Mouse (Mus musculus): ENCODE results near the gene Ptpn5.

Gene Ptpn5

DNA sequence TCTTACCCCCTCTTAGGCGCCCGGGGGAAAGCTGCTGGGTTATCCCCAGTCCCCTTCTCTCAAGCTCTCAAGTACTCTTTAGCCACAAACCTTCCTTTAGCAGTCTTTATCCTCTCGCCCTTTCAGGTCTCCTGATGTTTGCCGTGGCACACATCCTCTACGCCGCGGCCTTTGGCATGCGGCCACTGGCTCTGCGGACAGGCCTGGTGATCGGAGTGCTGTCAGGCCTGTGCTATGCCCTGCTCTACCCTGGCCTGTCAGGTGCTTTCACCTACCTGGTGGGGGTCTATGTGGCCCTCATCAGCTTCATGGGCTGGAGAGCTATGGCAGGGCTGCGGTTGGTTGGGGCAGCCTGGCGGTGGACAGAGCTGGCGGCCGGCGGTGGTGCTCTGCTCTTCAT is 80.2 kb downstream of the Ptpn5 start:
- TF ChIP-seq GATA4 (IDR thresholded peaks at IDR 0.05; ENCODE audit: insufficient replicate concordance, low read length): no peak

- no peak for TF ChIP-seq GATA4 (IDR thresholded peaks at IDR 0.05; ENCODE audit: insufficient replicate concordance, low read length)
Measured at GRCm38 (mm10) chr7:47052276-47052675, 81.2 kb downstream of the Ptpn5 start.

GRCm38 (mm10) chr7:47051404-47052151 is 81.9 kb downstream of the Ptpn5 start:
- TF ChIP-seq GATA4 (IDR thresholded peaks at IDR 0.05; ENCODE audit: insufficient replicate concordance, low read length): no peak

DNA sequence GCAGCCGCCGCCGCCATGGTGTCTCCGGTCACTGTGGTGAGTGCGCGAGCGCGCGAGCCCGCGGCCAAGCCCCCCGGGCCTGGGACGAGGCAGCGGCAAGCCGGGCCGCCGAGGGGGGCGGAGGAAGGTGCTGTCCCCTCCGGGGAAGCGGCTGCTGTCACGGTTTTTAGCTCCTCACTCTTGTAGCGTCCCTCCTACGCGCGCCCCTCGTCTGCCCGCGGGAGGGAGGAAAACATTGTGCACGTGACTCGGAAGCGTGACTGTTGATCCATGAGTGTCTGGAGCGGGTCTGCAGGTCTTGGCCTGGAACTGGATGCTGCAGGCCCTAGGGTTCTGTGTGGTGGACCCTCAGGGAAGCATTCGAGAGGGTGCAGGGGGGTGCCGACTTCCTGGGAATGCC is 82.7 kb downstream of the Ptpn5 start:
- no peak for TF ChIP-seq GATA4 (IDR thresholded peaks at IDR 0.05; ENCODE audit: insufficient replicate concordance, low read length)

GRCm38 (mm10) chr7:47050366-47050765 is 83.1 kb downstream of the Ptpn5 start, which contains the start of gene Tmem86a:
Gene Tmem86a (plus strand): TSS chr7:47050601.
- TF ChIP-seq GATA4 (IDR thresholded peaks at IDR 0.05; ENCODE audit: insufficient replicate concordance, low read length): no peak; the same call in 1 of the 2 replicates

- no peak for TF ChIP-seq GATA4 (IDR thresholded peaks at IDR 0.05; ENCODE audit: insufficient replicate concordance, low read length)
Measured at GRCm38 (mm10) chr7:47042823-47043490, 90.5 kb downstream of the Ptpn5 start.

GRCm38 (mm10) chr7:47042121-47042520 is 91.4 kb downstream of the Ptpn5 start:
- no peak for TF ChIP-seq GATA4 (IDR thresholded peaks at IDR 0.05; ENCODE audit: insufficient replicate concordance, low read length)

DNA sequence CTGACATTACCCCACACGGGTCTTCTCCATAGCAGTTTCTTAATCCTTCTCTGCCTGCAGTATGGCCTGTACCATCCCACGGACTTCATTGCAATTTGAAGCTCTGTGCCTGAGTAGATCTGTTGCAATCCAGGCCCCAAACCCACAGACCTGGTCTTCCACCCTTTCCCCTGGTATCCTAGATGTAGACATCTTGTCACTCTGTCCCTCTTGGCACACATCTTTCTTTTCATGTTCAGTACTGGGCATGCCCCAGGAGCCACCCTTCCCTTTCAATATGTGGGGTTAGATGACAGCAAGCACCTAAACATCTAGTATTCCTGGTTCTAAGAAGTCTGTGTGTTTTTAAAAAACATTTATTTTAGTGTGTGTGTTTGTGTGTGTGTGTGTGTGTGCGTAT is 91.8 kb downstream of the Ptpn5 start:
- no peak for TF ChIP-seq GATA4 (IDR thresholded peaks at IDR 0.05; ENCODE audit: insufficient replicate concordance, low read length)

DNA sequence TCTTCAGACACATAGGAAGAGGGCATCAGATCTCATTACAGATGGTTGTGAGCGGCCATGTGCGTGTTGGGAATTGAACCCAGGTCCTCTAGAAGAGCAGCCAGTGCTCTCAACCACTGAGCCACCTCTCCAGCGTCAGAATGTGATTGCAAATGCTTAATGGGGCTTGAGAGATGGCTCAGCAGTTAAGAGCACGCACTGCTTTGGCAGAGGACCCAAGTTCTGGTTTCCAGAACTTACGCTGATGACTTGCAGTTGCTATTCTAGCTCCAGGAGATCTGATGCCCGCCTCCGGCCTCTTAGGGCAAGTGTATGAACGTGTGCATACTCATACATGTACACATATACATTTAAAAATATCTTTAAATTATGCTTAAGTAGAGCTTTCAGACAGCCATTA is 98.1 kb downstream of the Ptpn5 start:
- no peak for TF ChIP-seq GATA4 (IDR thresholded peaks at IDR 0.05; ENCODE audit: insufficient replicate concordance, low read length)

- TF ChIP-seq GATA4 (IDR thresholded peaks at IDR 0.05; ENCODE audit: insufficient replicate concordance, low read length): no peak
Measured at GRCm38 (mm10) chr7:47034785-47035384, 98.6 kb downstream of the Ptpn5 start.

DNA sequence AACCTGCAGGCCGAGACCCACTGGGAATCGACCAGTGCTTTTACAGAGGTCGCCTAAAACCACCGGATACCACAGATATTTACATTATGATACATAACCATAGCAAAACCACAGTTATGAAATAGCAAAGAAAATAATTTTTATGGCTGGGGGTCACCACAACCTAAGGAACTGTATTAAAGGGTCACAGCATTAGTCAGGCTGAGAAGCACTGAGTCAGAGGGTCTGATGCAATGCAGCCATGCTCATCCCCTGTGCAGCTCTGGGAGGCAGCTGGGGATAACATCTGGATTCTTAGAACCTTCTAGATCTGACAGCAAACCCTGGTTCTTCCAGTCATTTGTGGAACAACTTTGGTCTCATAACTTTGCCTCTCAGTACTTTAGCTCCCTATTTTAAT is 102.1 kb downstream of the Ptpn5 start:
- TF ChIP-seq GATA4 (IDR thresholded peaks at IDR 0.05; ENCODE audit: insufficient replicate concordance, low read length): no peak

DNA sequence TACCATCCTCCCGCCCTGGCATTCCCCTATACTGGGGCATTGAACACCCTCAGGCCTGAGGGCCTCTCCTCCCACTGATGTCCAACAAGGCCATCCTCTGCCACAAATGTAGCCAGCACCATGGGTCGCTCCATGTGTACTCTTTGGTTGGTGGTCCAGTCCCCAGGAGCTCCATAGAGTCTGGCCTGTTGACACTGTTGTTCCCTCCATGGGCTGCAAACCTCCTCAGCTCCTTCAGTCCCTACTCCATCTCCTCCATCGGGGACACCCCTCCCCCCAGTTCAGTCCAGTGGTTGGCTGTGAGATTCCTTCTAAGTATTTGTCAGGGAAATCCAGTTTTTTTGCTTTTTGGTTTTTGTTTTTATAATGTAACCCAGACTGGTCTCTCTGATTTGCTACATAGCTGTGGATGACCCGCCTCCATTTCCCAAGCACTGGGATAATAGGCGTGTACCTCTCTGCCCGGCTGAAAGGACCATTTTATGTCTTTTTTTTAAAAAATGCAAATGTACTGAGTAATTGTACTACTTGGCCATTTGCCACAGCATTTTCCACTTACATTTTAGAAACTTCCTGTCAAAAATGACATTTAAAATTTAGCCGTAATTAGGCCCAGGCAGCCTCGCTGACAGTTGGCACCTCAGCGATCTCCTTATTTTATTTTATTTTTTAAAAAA is 102.8 kb downstream of the Ptpn5 start:
- TF ChIP-seq GATA4 (IDR thresholded peaks at IDR 0.05; ENCODE audit: insufficient replicate concordance, low read length): no peak

Measured in liver, adult (tissue).